Mouse (Mus musculus): ENCODE measurements at regions not wholly inside any gene's neighbourhood (a gene's known extent, or its start where the extent isn't known, plus 50 kb on each side); places are given as distances from the start of the nearest gene placed in this dataset.

DNA sequence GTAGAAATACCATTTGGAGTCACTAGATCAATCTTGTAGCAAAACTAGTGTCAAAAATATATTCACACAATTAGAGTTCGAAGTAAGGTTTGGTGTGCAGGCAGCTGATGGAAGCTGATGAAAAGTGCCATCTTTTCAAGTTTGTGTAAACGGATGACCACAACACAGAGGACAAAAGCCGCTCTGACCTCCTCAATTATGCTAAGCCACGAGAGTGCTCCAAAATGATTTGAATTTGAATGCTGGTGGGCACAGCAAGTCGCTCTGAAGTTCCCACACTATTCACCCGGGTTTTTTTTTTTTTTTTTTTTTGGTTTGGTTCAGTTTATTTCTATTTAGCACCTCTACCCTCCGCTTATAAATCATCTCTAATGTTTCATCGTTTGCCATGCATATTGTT lies 68.5 kb upstream of the Pitx2 start:
- Histone ChIP-seq H3K36me3 (no peaks in the 10 kb centered on the region), H3K4me1 (peaks cover 7% of the 10 kb centered on the region; the same call in 1 of the 2 replicates), H3K9me3 (no peaks in the 10 kb centered on the region), H3K4me3 (no peak overlapping the region), H3K27ac (replicated peaks) (no peak overlapping the region), H3K27me3 (replicated peaks) (no peaks in the 10 kb centered on the region), H3K4me2 (no peak overlapping the region), H3K9ac (no peak overlapping the region)
- 71% methylated on average over 8 of the region's 8 CpGs for WGBS
- no peak for ATAC-seq (ENCODE audit: extremely low read depth, insufficient number of reproducible peaks, low FRiP score, low TSS enrichment)

DNA sequence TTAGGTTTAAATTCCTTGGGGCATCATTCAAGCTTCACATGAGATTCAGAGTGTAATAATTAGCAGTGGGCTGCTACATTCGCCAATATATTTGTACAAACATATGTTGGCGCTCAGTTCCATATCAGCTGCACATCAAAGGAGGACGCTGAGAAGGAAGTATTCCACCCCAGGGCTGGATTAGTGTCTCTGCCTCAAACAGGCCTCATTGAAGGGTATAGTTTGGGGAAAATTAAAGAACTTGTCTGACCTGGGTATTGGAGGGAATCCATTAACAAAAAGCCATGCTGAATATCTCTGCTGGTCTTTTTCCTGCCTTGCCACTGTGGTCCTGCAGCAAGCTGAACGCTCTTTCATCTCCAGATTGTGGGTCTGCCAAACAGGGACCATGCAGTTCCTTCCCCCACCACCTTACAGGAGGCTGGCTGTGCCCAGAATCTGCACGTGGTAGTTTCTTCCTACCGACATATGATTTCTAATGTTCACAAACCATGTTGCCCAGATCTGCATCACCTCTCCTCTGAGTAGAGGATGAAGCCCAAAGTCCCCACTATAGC lies 67.7 kb upstream of the Pitx2 start:
- Histone ChIP-seq H3K4me2 (no peak overlapping the region), H3K27ac (replicated peaks) (no peak overlapping the region), H3K4me1 (peaks cover 7% of the 10 kb centered on the region; the same call in 1 of the 2 replicates), H3K9ac (no peak overlapping the region), H3K4me3 (no peak overlapping the region), H3K27me3 (replicated peaks) (no peaks in the 10 kb centered on the region), H3K9me3 (no peaks in the 10 kb centered on the region), H3K36me3 (no peaks in the 10 kb centered on the region)
- ATAC-seq (ENCODE audit: extremely low read depth, insufficient number of reproducible peaks, low FRiP score, low TSS enrichment) = no peak
- 58% methylated on average over 6 of the region's 6 CpGs for WGBS

Measured in heart, embryonic 13.5 days (tissue).